Mouse (Mus musculus) midbrain, postnatal 0 days (tissue): ENCODE measurements around the gene Olfr263. TPM values are rescaled to one million over a fixed set of nuclear protein-coding genes. Genes with fewer than 3 reads are reported as not detected.
A peak's percentile ranks its signal among the peaks of the same experiment; 100 is the strongest.

Experiments
- ATAC-seq: fragments of 200-750 bp; cut with Nextera tagmentation; 2 replicates; pipeline ENCODE4 v1.8.0; 2017; ENCODE audit warnings: moderate number of reproducible peaks, mild to moderate bottlenecking, moderate TSS enrichment, moderate library complexity; ENCODE audit not compliant: low FRiP score
- DNase-seq: peaks from one replicate; pipeline ENCODE4 v3.0.0-alpha.2; 2015; ENCODE audit warnings: low spot score
- H3K27ac ChIP-seq: fragments of 300-500 bp; sonication (generic); 2 replicates; pipeline ENCODE4 v1.5.1; 2014; ENCODE audit warnings: low read depth, mild to moderate bottlenecking, low read length, mixed read lengths
- H3K27me3 ChIP-seq: fragments of 300-500 bp; sonication (generic); 2 replicates; pipeline ENCODE4 v1.6.1; 2014; ENCODE audit warnings: low read length, control low read depth, mixed read lengths; ENCODE audit not compliant: insufficient read depth
- H3K36me3 ChIP-seq: fragments of 300-500 bp; sonication (generic); 2 replicates; pipeline ENCODE4 v1.6.1; 2014; ENCODE audit warnings: low read length, control low read depth, mixed read lengths; ENCODE audit not compliant: insufficient read depth
- H3K4me1 ChIP-seq: fragments of 300-500 bp; sonication (generic); 2 replicates; pipeline ENCODE4 v1.6.1; 2014; ENCODE audit warnings: mild to moderate bottlenecking, control low read depth, antibody characterized with exemption, low read length, mixed read lengths; ENCODE audit not compliant: insufficient read depth
- H3K4me2 ChIP-seq: fragments of 300-500 bp; sonication (generic); 2 replicates; pipeline ENCODE4 v1.6.1; 2014; ENCODE audit warnings: low read depth, mild to moderate bottlenecking, low read length, mixed read lengths; ENCODE audit not compliant: poor library complexity, severe bottlenecking
- H3K4me3 ChIP-seq: fragments of 300-500 bp; sonication (generic); 2 replicates; pipeline ENCODE4 v1.5.1; 2014; ENCODE audit warnings: low read depth, mild to moderate bottlenecking, low read length, moderate library complexity
- H3K9ac ChIP-seq: fragments of 300-500 bp; sonication (generic); replicated peaks from 2 replicates; pipeline ENCODE4 v1.6.1; 2014; ENCODE audit warnings: mild to moderate bottlenecking, low read length, moderate library complexity, mixed read lengths; ENCODE audit not compliant: poor library complexity, severe bottlenecking
- H3K9me3 ChIP-seq: fragments of 300-500 bp; sonication (generic); 2 replicates; pipeline ENCODE4 v1.6.1; 2016; ENCODE audit warnings: low read length, control low read depth
- CTCF ChIP-seq: IDR thresholded peaks from 2 replicates; pipeline ENCODE4 v1.5.1; 2016; ENCODE audit warnings: antibody characterized with exemption, mild to moderate bottlenecking
- WGBS: fragments of 180-500 bp; shearing (Covaris S2); extraction: QIAGEN DNeasy Blood & Tissue Kit; methylation state at CpG from one replicate; pipeline ENCODE4 v1.1.7; 2014; 5-methylcytosine and 5-hydroxymethylcytosine counted together
- polyA plus RNA-seq: library from polyadenylated mRNA; unstranded; fragments of >200 nt; fragmentation: Nextera tagmentation; extraction: Ambion mirVana; gene quantifications from 2 replicates; pipeline ENCODE4 v1.2.1, GENCODE M21; 2015
- total RNA-seq: library from RNA; depleted of rRNA; stranded (reverse); fragments of >200 nt; gene quantifications from 2 replicates; pipeline ENCODE4 v1.2.3, GENCODE M21; 2014

Olfr263 gene
- total and polyA plus RNA-seq, 2 experiments from 2014 or later, result not detected

- no peaks in the 10 kb centered on the region for H3K36me3 ChIP-seq
- no peak for ATAC-seq
- H3K4me3 ChIP-seq, result peak overlapping the region; percentile 34
- no peaks in the 10 kb centered on the region for H3K27me3 ChIP-seq
- H3K9ac ChIP-seq, result 0 out of 2 replicates have a peak overlapping the region, but pooled peaks have one; percentile 39
- WGBS, result 8% methylated on average over 15 of the region's 15 CpGs
- H3K27ac ChIP-seq, result no peak overlapping the region
- peak; percentile 24 for DNase-seq
- TF ChIP-seq CTCF, result no peak
- peak overlapping the region; percentile 67 for H3K4me2 ChIP-seq
- H3K4me1 ChIP-seq, result no peaks in the 10 kb centered on the region
- no peaks in the 10 kb centered on the region for H3K9me3 ChIP-seq
These were observed 41.7 kb downstream of the Olfr263 start for GRCm38 (mm10) chr13:21171156-21171530.

GRCm38 (mm10) chr13:21171600-21172150 lies 42.2 kb downstream of the Olfr263 start:
- DNase-seq, result peak; percentile 77
- no peaks in the 10 kb centered on the region for H3K4me1 ChIP-seq
- no peak overlapping the region for H3K27ac ChIP-seq
- no peak overlapping the region for H3K9ac ChIP-seq
- H3K9me3 ChIP-seq, result no peaks in the 10 kb centered on the region
- under 1% methylated on average over 12 of the region's 12 CpGs for WGBS
- H3K27me3 ChIP-seq, result no peaks in the 10 kb centered on the region
- no peak; the same call in 1 of the 2 replicates for ATAC-seq
- peak; percentile 59 for TF ChIP-seq CTCF
- no peaks in the 10 kb centered on the region for H3K36me3 ChIP-seq
- peak overlapping the region; percentile 67 for H3K4me2 ChIP-seq
- H3K4me3 ChIP-seq, result peak overlapping the region; percentile 34

GRCm38 (mm10) chr13:21172241-21173027 lies 43.0 kb downstream of the Olfr263 start:
- Histone ChIP-seq H3K36me3 (no peaks in the 10 kb centered on the region), H3K4me1 (no peaks in the 10 kb centered on the region), H3K9ac (no peak overlapping the region), H3K4me3 (peak overlapping the region; percentile 34), H3K4me2 (peak overlapping the region; percentile 67), H3K9me3 (no peaks in the 10 kb centered on the region), H3K27ac (peak overlapping the region; percentile 3; the same call in 1 of the 2 replicates), H3K27me3 (no peaks in the 10 kb centered on the region)
- WGBS, result 1% methylated on average over 16 of the region's 16 CpGs
- peak; percentile 80 for DNase-seq
- ATAC-seq, result peak; percentile 61
- TF ChIP-seq CTCF, result peak; percentile 24; the same call in 1 of the 2 replicates

- ATAC-seq, result no peak
- Histone ChIP-seq H3K4me1 (no peaks in the 10 kb centered on the region), H3K27ac (no peak overlapping the region)
These were observed 43.6 kb downstream of the Olfr263 start for GRCm38 (mm10) chr13:21173072-21173471.

GRCm38 (mm10) chr13:21176733-21177132 lies 47.3 kb downstream of the Olfr263 start:
- DNase-seq (no peak), ATAC-seq (no peak)
- H3K4me2 ChIP-seq, result no peak overlapping the region
- 65% methylated on average over 11 of the region's 11 CpGs for WGBS
- no peak overlapping the region for H3K27ac ChIP-seq
- TF ChIP-seq CTCF, result no peak
- H3K4me1 ChIP-seq, result peaks cover 2% of the 10 kb centered on the region
- H3K9ac ChIP-seq, result no peak overlapping the region
- H3K4me3 ChIP-seq, result no peak overlapping the region
- H3K9me3 ChIP-seq, result no peaks in the 10 kb centered on the region
- H3K27me3 ChIP-seq, result no peaks in the 10 kb centered on the region
- H3K36me3 ChIP-seq, result no peaks in the 10 kb centered on the region

More at GRCm38 (mm10) chr13:21173072-21173471, 43.6 kb downstream of the Olfr263 start:
- WGBS, result under 1% methylated on average over 11 of the region's 11 CpGs
- DNase-seq, result peak; percentile 79
- TF ChIP-seq CTCF, result no peak
- Histone ChIP-seq H3K9me3 (no peaks in the 10 kb centered on the region), H3K9ac (peak overlapping the region; percentile 29; the same call in 1 of the 2 replicates), H3K4me2 (peak overlapping the region; percentile 67), H3K27me3 (no peaks in the 10 kb centered on the region), H3K4me3 (peak overlapping the region; percentile 34), H3K36me3 (no peaks in the 10 kb centered on the region)

GRCm38 (mm10) chr13:21177657-21178056 lies 48.2 kb downstream of the Olfr263 start:
- no peak for ATAC-seq
- H3K9me3 ChIP-seq, result no peaks in the 10 kb centered on the region
- no peak overlapping the region for H3K9ac ChIP-seq
- H3K4me1 ChIP-seq, result peaks cover 7% of the 10 kb centered on the region
- no peak overlapping the region for H3K4me2 ChIP-seq
- H3K4me3 ChIP-seq, result no peak overlapping the region
- no peak for TF ChIP-seq CTCF
- WGBS, result 72% methylated on average over 5 of the region's 5 CpGs
- DNase-seq, result no peak
- no peaks in the 10 kb centered on the region for H3K36me3 ChIP-seq
- H3K27me3 ChIP-seq, result no peaks in the 10 kb centered on the region
- no peak overlapping the region for H3K27ac ChIP-seq
